Mouse (Mus musculus) MEL (cell line): ENCODE measurements around the gene Ppip5k1. TPM values are rescaled to one million over a fixed set of nuclear protein-coding genes. Genes with fewer than 3 reads are reported as not detected.

Source experiments
- DNase-seq: peaks from one replicate; pipeline ENCODE4 v3.0.0; 2011; ENCODE audit warnings: low read depth, low spot score
- H3K27ac ChIP-seq: 2 replicates; pipeline ENCODE4 v1.5.1; 2012; ENCODE audit warnings: low read depth, mild to moderate bottlenecking, control low read depth, low read length, moderate library complexity; ENCODE audit not compliant: control insufficient read depth
- H3K27me3 ChIP-seq, 2 experiments: fragments of 150-350 bp in 1 of 2; sonication (generic) in 1 of 2; 2 replicates each; pipeline ENCODE4 v1.6.1; 2012; ENCODE audit warnings: low read length in 2 of 2, mild to moderate bottlenecking in 2 of 2, improper control_type of control experiment in 1 of 2, moderate library complexity in 1 of 2; ENCODE audit not compliant: insufficient read depth in 2 of 2, control insufficient read depth in 1 of 2
- H3K36me3 ChIP-seq, 2 experiments: 2 replicates each; pipeline ENCODE4 v1.6.1; 2012 to 2014; ENCODE audit warnings: low read length in 2 of 2, improper control_type of control experiment in 1 of 2, inconsistent platforms in 1 of 2, mild to moderate bottlenecking in 1 of 2; ENCODE audit not compliant: insufficient read depth in 2 of 2, control insufficient read depth in 1 of 2
- H3K4me1 ChIP-seq, 2 experiments: fragments of 150-350 bp in 1 of 2; sonication (generic) in 1 of 2; 2 replicates each; pipeline ENCODE4 v1.6.1; 2012; ENCODE audit warnings: low read length in 2 of 2, improper control_type of control experiment in 1 of 2, mild to moderate bottlenecking in 1 of 2; ENCODE audit not compliant: insufficient read depth in 2 of 2, control insufficient read depth in 1 of 2
- H3K4me3 ChIP-seq, 2 experiments: fragments of 150-350 bp in 1 of 2; sonication (generic) in 1 of 2; 2 replicates each; pipeline ENCODE4 v1.5.1; 2012; ENCODE audit warnings: low read depth in 2 of 2, low read length in 2 of 2, mild to moderate bottlenecking in 2 of 2, moderate library complexity in 2 of 2, control low read depth in 1 of 2, improper control_type of control experiment in 1 of 2; ENCODE audit not compliant: control insufficient read depth in 1 of 2, insufficient read depth in 1 of 2
- H3K79me2 ChIP-seq: 2 replicates; pipeline ENCODE4 v1.6.1; 2012; ENCODE audit warnings: mild to moderate bottlenecking, low read length, moderate library complexity; ENCODE audit not compliant: control insufficient read depth, poor library complexity, insufficient read depth
- H3K9ac ChIP-seq: 2 replicates; pipeline ENCODE4 v1.6.1; 2012; ENCODE audit warnings: low read depth, mild to moderate bottlenecking, control low read depth, low read length, moderate library complexity; ENCODE audit not compliant: control insufficient read depth, poor library complexity, severe bottlenecking
- H3K9me3 ChIP-seq: fragments of 150-350 bp; sonication (generic); replicated peaks from 2 replicates; pipeline ENCODE4 v1.6.1; 2012; ENCODE audit warnings: mild to moderate bottlenecking, low read length, improper control_type of control experiment, moderate library complexity; ENCODE audit not compliant: insufficient read depth
- CHD1 ChIP-seq: IDR thresholded peaks from 2 replicates; pipeline ENCODE4 v1.6.1; 2012; ENCODE audit warnings: low read depth, mild to moderate bottlenecking, inconsistent platforms, low read length, improper control_type of control experiment
- CHD2 ChIP-seq: IDR thresholded peaks from 2 replicates; pipeline ENCODE4 v1.6.1; 2011; ENCODE audit warnings: low read length, improper control_type of control experiment
- E2F4 ChIP-seq: IDR thresholded peaks from 2 replicates; pipeline ENCODE4 v1.6.1; 2011; ENCODE audit warnings: low read depth, low read length, improper control_type of control experiment, borderline replicate concordance
- EP300 ChIP-seq, 2 experiments: IDR thresholded peaks; 2 replicates each; pipeline ENCODE4 v1.6.1; 2011; ENCODE audit warnings: improper control_type of control experiment in 2 of 2, low read length in 2 of 2, low read depth in 1 of 2, mild to moderate bottlenecking in 1 of 2
- GABPA ChIP-seq: IDR thresholded peaks from 2 replicates; pipeline ENCODE4 v1.6.1; 2012; ENCODE audit warnings: low read depth, mild to moderate bottlenecking, inconsistent platforms, low read length, improper control_type of control experiment, moderate library complexity
- JUND ChIP-seq: IDR thresholded peaks from 2 replicates; pipeline ENCODE4 v1.6.1; 2011; ENCODE audit warnings: low read depth, mild to moderate bottlenecking, improper control_type of control experiment, low read length
- KAT2A ChIP-seq: conservative IDR thresholded peaks from 2 replicates; pipeline ENCODE4 v1.6.1; 2012; ENCODE audit warnings: low read depth, low read length, improper control_type of control experiment, inconsistent platforms
- MAFK ChIP-seq: IDR thresholded peaks from 2 replicates; pipeline ENCODE4 v1.6.1; 2011; ENCODE audit warnings: low read depth, mild to moderate bottlenecking, low read length, improper control_type of control experiment, borderline replicate concordance
- MAX ChIP-seq: IDR thresholded peaks from 2 replicates; pipeline ENCODE4 v1.6.1; 2011; ENCODE audit warnings: low read length, improper control_type of control experiment
- MAZ ChIP-seq: IDR thresholded peaks from 2 replicates; pipeline ENCODE4 v1.6.1; 2012; ENCODE audit warnings: low read depth, mild to moderate bottlenecking, inconsistent platforms, low read length, improper control_type of control experiment
- MXI1 ChIP-seq: IDR thresholded peaks from 2 replicates; pipeline ENCODE4 v1.6.1; 2011; ENCODE audit warnings: mild to moderate bottlenecking, low read depth, low read length, improper control_type of control experiment
- MYB ChIP-seq: IDR thresholded peaks from 2 replicates; pipeline ENCODE4 v1.6.1; 2011; ENCODE audit warnings: mild to moderate bottlenecking, low read depth, low read length, improper control_type of control experiment
- MYC ChIP-seq: IDR thresholded peaks from 2 replicates; pipeline ENCODE4 v1.6.1; 2011; ENCODE audit warnings: low read depth, mild to moderate bottlenecking, low read length, improper control_type of control experiment, moderate library complexity
- NRF1 ChIP-seq: IDR thresholded peaks from 2 replicates; pipeline ENCODE4 v1.6.1; 2014; ENCODE audit warnings: low read depth, mild to moderate bottlenecking, inconsistent platforms, low read length, improper control_type of control experiment, moderate library complexity; ENCODE audit not compliant: poor library complexity, insufficient read depth, severe bottlenecking
- POLR2AphosphoS5 ChIP-seq: IDR thresholded peaks from 2 replicates; pipeline ENCODE4 v1.6.1; 2012; ENCODE audit warnings: low read depth, borderline replicate concordance, mild to moderate bottlenecking, inconsistent platforms, low read length, moderate library complexity, mixed read lengths
- SMC3 ChIP-seq: IDR thresholded peaks from 2 replicates; pipeline ENCODE4 v1.6.1; 2011; ENCODE audit warnings: low read depth, low read length, improper control_type of control experiment
- TAL1 ChIP-seq: IDR thresholded peaks from 2 replicates; pipeline ENCODE4 v1.6.1; 2012; ENCODE audit warnings: mild to moderate bottlenecking, inconsistent platforms, low read length, moderate library complexity, mixed read lengths
- USF1 ChIP-seq: IDR thresholded peaks from 2 replicates; pipeline ENCODE4 v1.6.1; 2014; ENCODE audit warnings: low read depth, mild to moderate bottlenecking, inconsistent platforms, low read length, improper control_type of control experiment, moderate library complexity
- ZKSCAN1 ChIP-seq: IDR thresholded peaks from 2 replicates; pipeline ENCODE4 v1.6.1; 2012; ENCODE audit warnings: low read depth, mild to moderate bottlenecking, inconsistent platforms, low read length, improper control_type of control experiment, moderate library complexity
- polyA plus RNA-seq, 2 experiments: library from polyadenylated mRNA; stranded (reverse) in 1 of 2; unstranded in 1 of 2; fragments of >175 nt in 1 of 2; fragments of >200 nt in 1 of 2; gene quantifications; 2 replicates each; pipeline versions ENCODE4 v1.2.1 to v1.2.4; 2012; ENCODE audit warnings: low replicate concordance in 2 of 2, low read depth in 1 of 2; ENCODE audit not compliant: insufficient read length in 2 of 2, insufficient read depth in 1 of 2, missing spikeins in 1 of 2
- total RNA-seq: library from RNA; depleted of rRNA; stranded (reverse); fragments of 300-350 nt; gene quantifications from 2 replicates; pipeline ENCODE4 v1.2.3, GENCODE M21; 2012

Gene Ppip5k1
- total and polyA plus RNA-seq, 3 experiments: 10.4 to 14.8 TPM; not detected in 1

DNA sequence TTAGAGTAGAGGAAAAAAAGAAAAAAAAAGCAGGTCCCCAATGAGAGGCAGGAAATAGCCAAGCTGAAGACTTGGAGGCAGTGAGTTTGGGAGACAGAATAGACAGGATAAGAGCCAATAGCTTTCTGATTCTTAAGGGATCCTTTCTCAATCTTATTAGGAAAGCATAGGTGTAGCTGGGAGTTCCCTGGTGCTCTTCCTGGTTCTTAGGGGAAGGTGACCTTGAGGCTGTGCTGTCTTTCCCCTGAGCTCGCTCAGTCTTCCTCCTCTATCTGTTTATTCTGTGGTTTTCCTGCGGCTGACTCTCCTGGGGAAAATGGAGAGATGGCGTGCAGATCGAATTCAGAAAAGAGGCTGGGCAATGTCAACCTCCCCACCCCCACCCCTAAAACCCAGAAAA lies 2.8 kb upstream of the Ppip5k1 start:
- no peak for DNase-seq
- Histone ChIP-seq H3K79me2 (no peaks in the 10 kb centered on the region; the same call in 1 of the 2 replicates), H3K9ac (no peak overlapping the region), H3K4me3 (no peak overlapping the region), H3K36me3 (no peaks in the 10 kb centered on the region; a peak in 1 of 4 replicates), H3K4me1 (peaks cover 0 to 4% of the 10 kb centered on the region in 2 experiments; a peak in 2 of 4 replicates), H3K27me3 (peaks cover 4 to 10% of the 10 kb centered on the region in 2 experiments), H3K27ac (no peak overlapping the region), H3K9me3 (no peaks in the 10 kb centered on the region)
- TF ChIP-seq ZKSCAN1 (no peak), USF1 (no peak), MAX (no peak), POLR2AphosphoS5 (no peak), CHD1 (no peak), MAZ (no peak), MXI1 (no peak), MAFK (no peak), KAT2A (no peak), JUND (no peak), TAL1 (no peak), EP300 (IDR thresholded peaks at IDR 0.05; ENCODE audit: low read depth in 1 of 2, low read length in 2 of 2) (no peak)

GRCm38 (mm10) chr2:121357494-121357893 lies 2.3 kb upstream of the Ppip5k1 start, which contains the start of gene Ckmt1:
Ckmt1 (plus strand) TSS chr2:121357714.
- TF ChIP-seq SMC3: no peak
- TF ChIP-seq GABPA: no peak
- no peak for TF ChIP-seq MYB
- TF ChIP-seq NRF1: no peak
- no peak for TF ChIP-seq CHD1
- no peak for TF ChIP-seq CHD2
- no peak for TF ChIP-seq MYC
- no peak for TF ChIP-seq E2F4
- no peak for TF ChIP-seq MAX
- Histone ChIP-seq H3K27me3 (peaks cover 4 to 10% of the 10 kb centered on the region in 2 experiments), H3K9me3 (no peaks in the 10 kb centered on the region), H3K9ac (no peak within 1 kb of the TSS), H3K27ac (no peak within 1 kb of the TSS), H3K4me3 (no peak within 1 kb of the TSS), H3K4me1 (peaks cover 0 to 4% of the 10 kb centered on the region in 2 experiments; a peak in 2 of 4 replicates), H3K36me3 (no peaks in the 10 kb centered on the region; a peak in 1 of 4 replicates), H3K79me2 (no peaks in the 10 kb centered on the region; the same call in 1 of the 2 replicates)
- no peak for DNase-seq
